Mouse (Mus musculus) liver, embryonic 14.5 days (tissue): ENCODE results near the gene Gm3476. TPM values are rescaled to one million over a fixed set of nuclear protein-coding genes. Genes with fewer than 3 reads are reported as not detected.

Experiments
- polyA plus RNA-seq, 2 experiments: library from polyadenylated mRNA; depleted of rRNA in 1 of 2; stranded (reverse) in 1 of 2; unstranded in 1 of 2; fragments of >200 nt; fragmentation: Nextera tagmentation in 1 of 2; extraction: Ambion mirVana in 1 of 2; gene quantifications; 2 replicates each; pipeline versions ENCODE4 v1.2.1 to v1.2.3; 2012 to 2014

Gene Gm3476
- polyA plus RNA-seq, 2 experiments: not detected

Other genes starting within 250 kb of the Gm3476 start
- not detected in 2 replicates for gene Gm8237, start 245.4 kb downstream of the Gm3476 start, polyA plus RNA-seq (2012; rRNA removed)
- 0.06 TPM in 1 of 2 replicates, not detected in the other for gene Gm8237, start 245.4 kb downstream of the Gm3476 start, polyA plus RNA-seq (2014; fragmentation: Nextera tagmentation; extraction: Ambion mirVana)
- gene Gm3248, start 164.1 kb downstream of the Gm3476 start, polyA plus RNA-seq (2012; rRNA removed): not detected in 2 replicates
- not detected in 2 replicates for gene Gm3248, start 164.1 kb downstream of the Gm3476 start, polyA plus RNA-seq (2014; fragmentation: Nextera tagmentation; extraction: Ambion mirVana)
- gene Gm3453, start 146.7 kb downstream of the Gm3476 start, polyA plus RNA-seq (2012; rRNA removed): not detected in 2 replicates
- not detected in 2 replicates for gene Gm3453, start 146.7 kb downstream of the Gm3476 start, polyA plus RNA-seq (2014; fragmentation: Nextera tagmentation; extraction: Ambion mirVana)
- gene Gm6337, start 67.5 kb downstream of the Gm3476 start, polyA plus RNA-seq (2012; rRNA removed): not detected in 2 replicates
- gene Gm6337, start 67.5 kb downstream of the Gm3476 start, polyA plus RNA-seq (2014; fragmentation: Nextera tagmentation; extraction: Ambion mirVana): not detected in 2 replicates
- gene Gm8206, start 31.9 kb downstream of the Gm3476 start, polyA plus RNA-seq (2012; rRNA removed): 0.06 TPM in 1 of 2 replicates, not detected in the other
- gene Gm8206, start 31.9 kb downstream of the Gm3476 start, polyA plus RNA-seq (2014; fragmentation: Nextera tagmentation; extraction: Ambion mirVana): 0.15 TPM in 1 of 2 replicates, not detected in the other
- gene Gm3468, start 17.1 kb downstream of the Gm3476 start, polyA plus RNA-seq (2012; rRNA removed): 0.05 and 0.06 TPM in 2 replicates
- gene Gm3468, start 17.1 kb downstream of the Gm3476 start, polyA plus RNA-seq (2014; fragmentation: Nextera tagmentation; extraction: Ambion mirVana): not detected in 2 replicates
- not detected in 2 replicates for gene Gm21560, start 93.5 kb upstream of the Gm3476 start, polyA plus RNA-seq (2012; rRNA removed)
- gene Gm21560, start 93.5 kb upstream of the Gm3476 start, polyA plus RNA-seq (2014; fragmentation: Nextera tagmentation; extraction: Ambion mirVana): not detected in 2 replicates
- gene Gm3411, start 161.4 kb upstream of the Gm3476 start, polyA plus RNA-seq (2012; rRNA removed): not detected in 2 replicates
- 0.09 TPM in 1 of 2 replicates, not detected in the other for gene Gm3411, start 161.4 kb upstream of the Gm3476 start, polyA plus RNA-seq (2014; fragmentation: Nextera tagmentation; extraction: Ambion mirVana)
- not detected in 2 replicates for gene Gm21103, start 179.0 kb upstream of the Gm3476 start, polyA plus RNA-seq (2012; rRNA removed)
- not detected in 2 replicates for gene Gm21103, start 179.0 kb upstream of the Gm3476 start, polyA plus RNA-seq (2014; fragmentation: Nextera tagmentation; extraction: Ambion mirVana)
- gene Gm3618, start 217.9 kb upstream of the Gm3476 start, polyA plus RNA-seq (2012; rRNA removed): not detected in 2 replicates
- gene Gm3618, start 217.9 kb upstream of the Gm3476 start, polyA plus RNA-seq (2014; fragmentation: Nextera tagmentation; extraction: Ambion mirVana): not detected in 2 replicates